In genomic region chr13:5779410-5779809, GRCm38 (mm10) we compare ENCODE assay signal across 12 mouse cellular contexts.
A peak's percentile ranks its signal among the peaks of the same experiment; 100 is the strongest.
DNase-seq lines count a peak whose midpoint lies in the region; ATAC-seq and TF ChIP-seq lines count a peak whose summit lies in the region.
"Had no signal": no experiment of that assay in that cellular context is flagged by ENCODE, and none has a peak within 500 bp of the region (broad histone marks: within the 10 kb centered on the region; RNA-seq: fewer than 3 reads in every experiment).

No protein-coding gene starts in this region.

- H3K9me3 ChIP-seq in lung, embryonic 14.5 days (ENCODE audit: low read depth, low read length): no peaks in the 10 kb centered on the region
- H3K9me3 ChIP-seq in CH12.LX (replicated peaks; ENCODE audit: low read length): no peaks in the 10 kb centered on the region

- no peaks in the 10 kb centered on the region for H3K36me3 ChIP-seq in lung, embryonic 14.5 days (ENCODE audit: insufficient read depth)
- H3K36me3 ChIP-seq in CH12.LX (replicated peaks in 1 of 2; ENCODE audit: control insufficient read depth in 1 of 2, insufficient read depth in 1 of 2, low read length in 1 of 2): no peaks in the 10 kb centered on the region
- H3K36me3 ChIP-seq in macrophage (ENCODE audit: inconsistent target): no peaks in the 10 kb centered on the region

- no peak overlapping the region for H3K4me2 ChIP-seq in lung, embryonic 14.5 days
- no peak overlapping the region for H3K4me2 ChIP-seq in CH12.LX (ENCODE audit: insufficient read depth, low read depth, poor library complexity, severe bottlenecking)
- H3K4me2 ChIP-seq: liver, embryonic 11.5 days had no signal

- no peaks in the 10 kb centered on the region for H3K27me3 ChIP-seq in lung, embryonic 14.5 days (ENCODE audit: insufficient read depth, low read length)
- H3K27me3 ChIP-seq in CH12.LX (replicated peaks): no peaks in the 10 kb centered on the region

- no peak for TF ChIP-seq POLR2A in CH12.LX (IDR thresholded peaks at IDR 0.05; ENCODE audit: low read depth, low read length)
- no peak for TF ChIP-seq POLR2A in brain, embryonic 14.5 days (IDR thresholded peaks at IDR 0.05; ENCODE audit: borderline replicate concordance, extremely low read depth, insufficient read depth, insufficient read length, poor library complexity, severe bottlenecking)

- in situ Hi-C loops in CH12.LX (cut with MboI; ENCODE audit: low pct_ligation_motif_present, low pct_unique_long_range_greater_than_20kb, low sequenced_read_pairs): no loop called here

- no peak overlapping the region for H3K9ac ChIP-seq in lung, embryonic 14.5 days
- no peak overlapping the region for H3K9ac ChIP-seq in CH12.LX (ENCODE audit: insufficient read depth, low read depth)

- H3K4me3 ChIP-seq in lung, embryonic 14.5 days (ENCODE audit: low read depth, low read length): no peak overlapping the region
- no peak overlapping the region for H3K4me3 ChIP-seq in CH12.LX (replicated peaks in 1 of 3; ENCODE audit: low read depth in 2 of 3, low read length in 2 of 3, poor library complexity in 1 of 3)
- no peak overlapping the region for H3K4me3 ChIP-seq in macrophage (ENCODE audit: inconsistent target)

- no peak for TF ChIP-seq CTCF in lung, embryonic 14.5 days (IDR thresholded peaks at IDR 0.05; ENCODE audit: low read depth)
- TF ChIP-seq CTCF in CH12.LX (conservative IDR thresholded peaks at IDR 0.05 in 1 of 2, IDR thresholded peaks at IDR 0.05 in 1 of 2; ENCODE audit: low read depth in 2 of 2, low read length in 2 of 2): no peak
- no peak for TF ChIP-seq CTCF in brain, embryonic 14.5 days (IDR thresholded peaks at IDR 0.05; ENCODE audit: borderline replicate concordance, extremely low read depth, insufficient read depth, insufficient read length)

- no peaks in the 10 kb centered on the region for H3K4me1 ChIP-seq in lung, embryonic 14.5 days (ENCODE audit: insufficient read depth)
- H3K4me1 ChIP-seq in CH12.LX (ENCODE audit: control insufficient read depth in 1 of 2, insufficient read depth in 2 of 2): peaks cover 8 to 23% of the 10 kb centered on the region in 2 experiments; a peak in 3 of 4 replicates

- dilution Hi-C loops in CH12.LX (cut with MboI; ENCODE audit: extremely low pct_ligation_motif_present, extremely low pct_unique_long_range_greater_than_20kb, low sequenced_read_pairs): no loop called here

- peak; percentile 56 for DNase-seq in lung, embryonic 14.5 days
- no peak for DNase-seq in lung, adult 18-20 months
- DNase-seq in CH12.LX (ENCODE audit: extremely low read depth) (peak; percentile 80), adipocyte (ENCODE audit: low spot score) (no peak)
- peak; percentile 74 for DNase-seq in brain, embryonic 14.5 days (ENCODE audit: low read depth)
- no peak for DNase-seq in adrenal gland, postnatal 10 days
- no peak for DNase-seq in cerebellum, adult 9-11 months
- DNase-seq: cerebellum, postnatal 14 days; heart, postnatal 10 days; spleen, adult 18-20 months had no signal

- no peak for TF ChIP-seq RAD21 in CH12.LX (IDR thresholded peaks at IDR 0.05; ENCODE audit: low read depth, low read length)

- ATAC-seq in lung, embryonic 14.5 days (ENCODE audit: insufficient read depth): no peak

- TF ChIP-seq EP300 in CH12.LX (IDR thresholded peaks at IDR 0.05; ENCODE audit: low read length): peak; percentile 74

- H3K79me2 ChIP-seq in CH12.LX (replicated peaks; ENCODE audit: control insufficient read depth, extremely low read depth, insufficient read depth, poor library complexity, severe bottlenecking) (no peaks in the 10 kb centered on the region), macrophage (ENCODE audit: inconsistent target) (no peaks in the 10 kb centered on the region)

- 46% methylated on average over 4 of the region's 4 CpGs for WGBS in lung, embryonic 14.5 days
- WGBS in macrophage (ENCODE audit: missing documents): 6% methylated on average over 4 of the region's 4 CpGs

- H3K27ac ChIP-seq in lung, embryonic 14.5 days (ENCODE audit: low read depth): no peak overlapping the region
- no peak overlapping the region for H3K27ac ChIP-seq in CH12.LX (ENCODE audit: insufficient read depth, low read depth)
- H3K27ac ChIP-seq in macrophage: peak overlapping the region; percentile 86

TF ChIP-seq in CH12.LX, 34 proteins besides CTCF, POLR2A, EP300 and RAD21:
- TF ChIP-seq IRF4 (IDR thresholded peaks at IDR 0.05; ENCODE audit: low read depth, low read length) (peak; percentile 46; the same call in 1 of the 2 replicates), ZNF384 (IDR thresholded peaks at IDR 0.05; ENCODE audit: low read depth, low read length) (peak; percentile 66), MXI1 (IDR thresholded peaks at IDR 0.05; ENCODE audit: low read depth, low read length) (peak; percentile 34; the same call in 1 of the 2 replicates), ZMIZ1 (IDR thresholded peaks at IDR 0.05; ENCODE audit: low read depth, low read length) (no peak), SMC3 (IDR thresholded peaks at IDR 0.05; ENCODE audit: low read depth, low read length) (no peak)

Comparison
In these comparisons a context has a peak if more than half of its experiments do, and no peak if none do; other contexts are left out.
1. DNase-seq: peak in lung, embryonic 14.5 days (single experiment), CH12.LX (single experiment) and brain, embryonic 14.5 days (single experiment); none in lung, adult 18-20 months (0 of 2), adrenal gland, postnatal 10 days (single experiment), adipocyte (single experiment) and cerebellum, adult 9-11 months (single experiment).